Mouse (Mus musculus): ENCODE data around the gene Rps6ka1. TPM values are rescaled to one million over a fixed set of nuclear protein-coding genes. Genes with fewer than 3 reads are reported as not detected.
A peak's percentile ranks its signal among the peaks of the same experiment; 100 is the strongest.

Gene Rps6ka1
- total and polyA plus RNA-seq, 2 experiments from 2014 or later, result 20.4 to 30.9 TPM

DNA sequence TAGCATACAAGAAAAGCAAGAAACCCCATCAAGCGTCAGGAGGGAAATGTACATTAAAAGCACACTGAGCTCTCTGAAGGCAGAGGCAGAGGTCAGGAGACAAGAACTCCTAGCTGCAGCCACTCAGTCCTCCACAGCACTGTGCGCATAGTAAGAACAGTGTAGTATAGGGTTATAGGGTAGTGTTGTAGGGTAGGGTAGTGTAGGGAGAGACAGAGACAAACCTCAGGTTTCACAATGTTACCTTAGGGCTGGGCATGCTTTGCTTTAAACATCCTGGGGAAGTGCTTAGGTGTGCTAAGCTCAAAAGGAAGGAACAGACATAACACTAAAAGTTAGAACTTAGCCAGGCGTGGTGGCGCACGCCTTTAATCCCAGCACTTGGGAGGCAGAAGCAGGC lies 52.4 kb downstream of the Rps6ka1 start:
- TF ChIP-seq CTCF (IDR thresholded peaks at IDR 0.05), result no peak
- no peaks in the 10 kb centered on the region for H3K9me3 ChIP-seq (ENCODE audit: low read length)
- H3K4me2 ChIP-seq (ENCODE audit: low read depth, low read length, poor library complexity, severe bottlenecking), result no peak overlapping the region
- H3K4me3 ChIP-seq (ENCODE audit: low read depth, low read length), result no peak overlapping the region
- no peaks in the 10 kb centered on the region for H3K36me3 ChIP-seq (ENCODE audit: insufficient read depth, low read length)
- no peak overlapping the region for H3K27ac ChIP-seq (ENCODE audit: low read depth, low read length)
- H3K4me1 ChIP-seq (ENCODE audit: insufficient read depth, low read length), result no peaks in the 10 kb centered on the region
- no peaks in the 10 kb centered on the region for H3K27me3 ChIP-seq (ENCODE audit: insufficient read depth, low read length)
- ATAC-seq (ENCODE audit: low FRiP score) (no peak), DNase-seq (ENCODE audit: low spot score) (no peak)
- 97% methylated on average over 5 of the region's 5 CpGs for WGBS
- H3K9ac ChIP-seq (replicated peaks; ENCODE audit: low read length, poor library complexity, severe bottlenecking), result no peak overlapping the region

DNA sequence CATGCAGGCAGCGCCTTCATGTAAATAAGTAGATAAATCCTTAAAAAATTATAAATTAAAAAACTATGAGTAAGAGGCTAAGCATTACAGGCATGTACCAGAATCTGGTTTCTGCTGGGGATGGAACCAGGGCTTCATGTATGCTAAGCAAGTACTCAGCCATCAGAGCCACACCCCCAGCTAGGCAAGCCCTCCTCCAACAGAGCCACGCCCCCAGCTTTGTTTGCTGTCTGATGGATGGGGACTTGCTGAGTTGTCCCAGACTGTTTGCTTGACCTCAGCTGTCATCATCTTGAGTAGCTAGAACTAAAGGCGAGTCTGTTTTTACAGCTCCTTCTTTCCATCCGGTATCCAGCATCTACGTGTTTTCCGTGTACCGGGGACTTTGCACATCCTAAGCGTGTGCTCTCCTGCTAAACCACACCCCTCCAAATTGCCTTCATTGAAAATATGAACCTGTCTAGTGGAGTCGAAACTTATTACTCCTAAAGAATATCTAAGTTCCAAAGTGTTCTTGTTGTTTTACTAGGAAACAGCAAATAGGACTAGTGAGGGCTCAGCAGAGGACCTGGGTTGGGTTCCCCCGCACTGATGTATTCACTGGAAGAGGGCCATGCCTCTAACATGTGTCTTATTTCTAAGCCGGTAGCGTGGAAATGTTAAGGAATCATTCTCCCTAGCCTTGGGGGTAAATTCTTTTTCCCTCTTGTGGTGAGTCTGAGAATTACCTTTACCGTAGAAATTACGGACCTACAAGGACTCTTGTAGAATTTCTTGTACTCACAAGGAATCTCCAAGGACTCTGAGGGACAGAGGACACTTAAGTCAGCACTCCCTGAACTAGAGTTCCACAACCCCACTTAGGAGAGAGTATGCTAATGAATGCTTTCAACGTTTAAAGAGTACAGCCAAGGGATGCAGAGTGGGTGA lies 54.4 kb downstream of the Rps6ka1 start:
- Histone ChIP-seq H3K27me3 (ENCODE audit: insufficient read depth, low read length) (no peaks in the 10 kb centered on the region), H3K9ac (replicated peaks; ENCODE audit: low read length, poor library complexity, severe bottlenecking) (no peak overlapping the region), H3K27ac (ENCODE audit: low read depth, low read length) (no peak overlapping the region), H3K4me2 (ENCODE audit: low read depth, low read length, poor library complexity, severe bottlenecking) (no peak overlapping the region), H3K36me3 (ENCODE audit: insufficient read depth, low read length) (no peaks in the 10 kb centered on the region), H3K9me3 (ENCODE audit: low read length) (no peaks in the 10 kb centered on the region), H3K4me1 (ENCODE audit: insufficient read depth, low read length) (no peaks in the 10 kb centered on the region), H3K4me3 (ENCODE audit: low read depth, low read length) (no peak overlapping the region)
- TF ChIP-seq CTCF (IDR thresholded peaks at IDR 0.05), result peak; percentile 41
- 71% methylated on average over 15 of the region's 15 CpGs for WGBS
- ATAC-seq (ENCODE audit: low FRiP score), result no peak
- DNase-seq (ENCODE audit: low spot score), result no peak

DNA sequence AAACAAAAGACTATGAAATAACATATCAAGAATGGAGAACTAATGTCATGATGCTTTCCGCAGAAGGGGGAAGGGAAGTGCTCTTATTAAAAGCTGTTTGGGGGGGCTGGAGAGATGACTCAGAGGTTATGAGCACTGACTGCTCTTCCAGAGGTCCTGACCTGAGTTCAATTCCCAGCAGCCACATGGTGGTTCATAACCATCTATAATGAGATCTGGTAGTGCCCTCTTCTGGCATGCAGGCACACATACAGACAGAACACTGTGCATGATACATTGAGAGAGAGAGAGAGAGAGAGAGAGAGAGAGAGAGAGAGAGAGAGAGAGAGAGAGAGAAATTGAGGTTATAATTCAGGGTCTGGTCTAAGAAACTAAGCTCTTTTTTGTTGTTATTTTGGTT lies 57.1 kb downstream of the Rps6ka1 start:
- Histone ChIP-seq H3K4me3 (ENCODE audit: low read depth, low read length) (no peak overlapping the region), H3K27me3 (ENCODE audit: insufficient read depth, low read length) (no peaks in the 10 kb centered on the region; the same call in 1 of the 2 replicates), H3K4me1 (ENCODE audit: insufficient read depth, low read length) (no peaks in the 10 kb centered on the region), H3K36me3 (ENCODE audit: insufficient read depth, low read length) (no peaks in the 10 kb centered on the region), H3K9me3 (ENCODE audit: low read length) (no peaks in the 10 kb centered on the region), H3K4me2 (ENCODE audit: low read depth, low read length, poor library complexity, severe bottlenecking) (no peak overlapping the region), H3K9ac (replicated peaks; ENCODE audit: low read length, poor library complexity, severe bottlenecking) (no peak overlapping the region), H3K27ac (ENCODE audit: low read depth, low read length) (no peak overlapping the region)
- peak; percentile 34; the same call in 1 of the 2 replicates for TF ChIP-seq CTCF (IDR thresholded peaks at IDR 0.05)
- ATAC-seq (ENCODE audit: low FRiP score) (no peak), DNase-seq (ENCODE audit: low spot score) (no peak)
- WGBS, result 100% methylated on average over 1 of the region's 1 CpGs

DNA sequence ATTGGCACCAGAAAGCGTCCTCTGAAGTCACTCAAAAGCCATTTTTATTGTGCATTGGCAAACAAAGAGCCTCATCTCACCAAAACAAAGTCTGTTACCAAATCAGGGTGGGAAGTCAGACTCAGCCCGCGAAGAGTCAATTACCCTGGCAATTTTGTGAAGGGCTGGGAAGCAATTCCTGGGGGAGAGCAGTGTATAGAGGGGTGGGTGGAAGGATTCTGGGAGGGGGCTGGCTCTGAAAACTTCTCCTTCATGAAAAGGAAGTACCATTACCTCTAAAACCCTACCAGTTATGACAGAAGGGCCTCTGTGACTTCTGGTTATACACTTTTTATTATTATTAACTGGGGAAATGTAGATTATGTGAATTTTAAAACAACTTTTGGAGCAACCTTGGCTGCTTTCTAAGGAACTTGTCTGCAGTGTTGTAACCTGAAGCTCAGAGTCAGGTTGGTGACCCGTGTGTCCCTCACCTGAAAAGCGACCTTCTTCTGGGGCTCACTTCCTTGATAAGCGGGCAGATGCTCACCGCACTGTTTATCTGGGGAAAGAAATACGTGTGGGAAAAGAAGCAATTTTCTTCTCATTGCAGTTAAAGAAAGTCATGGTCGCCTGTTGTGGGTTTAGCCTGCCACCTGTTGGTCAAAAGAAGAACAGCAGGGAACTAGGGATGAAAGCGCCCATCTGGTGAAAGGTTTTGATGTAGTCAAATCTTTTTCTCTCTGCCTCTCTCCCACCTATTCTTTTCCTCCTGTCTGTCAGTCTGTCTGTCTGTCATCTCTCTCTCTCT lies 58.1 kb downstream of the Rps6ka1 start:
- Histone ChIP-seq H3K4me3 (ENCODE audit: low read depth, low read length) (no peak overlapping the region), H3K36me3 (ENCODE audit: insufficient read depth, low read length) (no peaks in the 10 kb centered on the region), H3K9ac (replicated peaks; ENCODE audit: low read length, poor library complexity, severe bottlenecking) (no peak overlapping the region), H3K27me3 (ENCODE audit: insufficient read depth, low read length) (no peaks in the 10 kb centered on the region; the same call in 1 of the 2 replicates), H3K27ac (ENCODE audit: low read depth, low read length) (no peak overlapping the region), H3K4me1 (ENCODE audit: insufficient read depth, low read length) (no peaks in the 10 kb centered on the region), H3K9me3 (ENCODE audit: low read length) (no peaks in the 10 kb centered on the region), H3K4me2 (ENCODE audit: low read depth, low read length, poor library complexity, severe bottlenecking) (peak overlapping the region; percentile 18; the same call in 1 of the 2 replicates)
- DNase-seq (ENCODE audit: low spot score) (peak; percentile 72), ATAC-seq (ENCODE audit: low FRiP score) (no peak)
- peak; percentile 98 for TF ChIP-seq CTCF (IDR thresholded peaks at IDR 0.05)
- 3% methylated on average over 10 of the region's 10 CpGs for WGBS

DNA sequence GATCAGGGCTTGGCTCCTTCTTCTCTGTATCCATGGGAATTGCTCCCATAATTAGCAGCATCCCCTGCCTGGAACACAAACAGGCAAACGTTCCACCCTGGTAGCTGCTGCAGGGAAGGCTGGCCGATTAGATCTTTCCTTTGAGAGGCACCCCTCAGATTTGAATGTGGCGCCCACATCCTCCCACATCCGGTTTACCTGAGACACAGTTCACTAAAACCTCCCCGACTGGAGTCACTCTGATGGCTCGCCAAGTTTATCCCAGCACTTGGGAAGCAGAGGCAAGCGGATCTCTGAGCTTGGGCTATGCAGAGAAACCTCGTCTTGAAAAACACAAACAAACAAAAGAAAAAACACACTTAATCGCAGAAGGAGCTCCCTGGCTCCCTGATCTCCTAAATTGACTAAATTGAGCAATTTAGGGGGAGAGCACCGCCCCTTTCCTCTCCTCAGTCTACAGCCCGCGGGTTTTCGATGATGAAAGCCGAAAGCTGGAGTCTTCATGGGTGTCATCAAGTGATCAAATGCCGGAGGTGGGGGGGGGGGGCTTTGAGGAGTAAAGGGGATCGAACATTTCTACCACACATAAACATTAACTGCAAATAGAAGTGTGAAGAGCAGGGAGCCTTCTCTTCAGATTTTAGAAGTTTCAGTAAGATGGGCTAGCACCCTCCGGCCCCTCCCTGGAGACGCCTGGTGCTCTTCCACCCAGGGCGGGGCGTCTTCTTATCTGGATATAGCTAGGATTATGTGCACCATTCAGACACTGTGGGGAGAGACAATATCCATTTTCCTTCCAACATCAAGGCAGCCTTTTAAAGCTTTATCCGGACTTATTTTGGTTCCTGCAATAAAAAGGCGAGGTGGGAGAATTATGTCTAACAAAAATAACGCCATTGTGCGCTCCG lies 59.5 kb downstream of the Rps6ka1 start:
- Histone ChIP-seq H3K27ac (ENCODE audit: low read depth, low read length) (no peak overlapping the region), H3K36me3 (ENCODE audit: insufficient read depth, low read length) (no peaks in the 10 kb centered on the region), H3K4me3 (ENCODE audit: low read depth, low read length) (no peak overlapping the region), H3K4me2 (ENCODE audit: low read depth, low read length, poor library complexity, severe bottlenecking) (no peak overlapping the region), H3K9ac (replicated peaks; ENCODE audit: low read length, poor library complexity, severe bottlenecking) (no peak overlapping the region), H3K9me3 (ENCODE audit: low read length) (no peaks in the 10 kb centered on the region), H3K4me1 (ENCODE audit: insufficient read depth, low read length) (no peaks in the 10 kb centered on the region), H3K27me3 (ENCODE audit: insufficient read depth, low read length) (no peaks in the 10 kb centered on the region; the same call in 1 of the 2 replicates)
- no peak for TF ChIP-seq CTCF (IDR thresholded peaks at IDR 0.05)
- no peak for DNase-seq (ENCODE audit: low spot score)
- no peak for ATAC-seq (ENCODE audit: low FRiP score)
- 36% methylated on average over 25 of the region's 25 CpGs for whole genome bisulfite sequencing

Data from midbrain, postnatal 0 days (tissue).